Mouse (Mus musculus) induced T-regulatory cell, adult 2 months (primary cell): ENCODE data around the gene Selplg.

Source experiments
- DNase-seq: peaks from one replicate; pipeline ENCODE4 v3.0.0-alpha.2; 2012; ENCODE audit warnings: low read depth

Selplg gene

DNA sequence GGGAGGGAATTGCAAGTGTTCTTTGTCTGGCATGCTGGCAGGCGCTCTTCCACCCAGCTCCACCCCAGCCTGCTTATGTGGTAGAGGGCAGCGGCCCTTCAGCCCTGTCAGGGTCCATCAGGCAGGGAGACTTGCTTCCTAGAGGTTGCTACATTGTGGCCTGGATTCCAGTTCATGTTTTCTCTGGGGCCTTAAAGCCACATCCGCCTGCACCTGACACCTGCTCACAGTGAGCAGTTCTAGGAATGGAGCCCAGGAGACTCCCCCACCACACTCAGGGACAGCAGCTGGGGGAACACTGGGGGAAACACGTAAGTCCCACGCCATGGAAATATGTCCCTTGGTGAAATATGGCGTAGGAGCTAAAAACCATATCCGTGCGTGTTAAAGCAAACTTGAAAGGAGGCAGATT is at the start of gene Selplg:
Gene Selplg, minus strand, starts transcription at position 155 of the 412 bp plus-strand sequence.
- DNase-seq, result peak; percentile 92

DNA sequence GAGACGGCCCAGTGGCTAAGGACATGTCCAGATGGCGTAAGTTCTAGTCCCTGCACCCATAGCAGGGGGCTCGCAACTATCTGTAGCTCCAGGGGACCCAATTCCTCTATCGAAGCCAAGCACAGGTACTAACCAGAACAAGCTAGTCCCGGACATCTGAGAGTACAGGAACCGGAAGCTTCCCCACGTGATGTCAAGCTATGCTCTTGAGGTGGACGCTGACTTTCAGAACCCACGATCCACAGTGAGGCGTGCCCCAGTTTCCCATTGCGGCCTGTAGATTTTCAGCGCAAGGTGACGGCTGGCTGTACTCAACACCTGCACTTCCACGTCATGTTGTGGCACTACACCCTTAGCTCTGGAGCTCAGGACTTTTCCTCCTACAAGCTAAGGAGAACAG is 48.7 kb upstream of the Selplg start:
- no peak for DNase-seq

DNA sequence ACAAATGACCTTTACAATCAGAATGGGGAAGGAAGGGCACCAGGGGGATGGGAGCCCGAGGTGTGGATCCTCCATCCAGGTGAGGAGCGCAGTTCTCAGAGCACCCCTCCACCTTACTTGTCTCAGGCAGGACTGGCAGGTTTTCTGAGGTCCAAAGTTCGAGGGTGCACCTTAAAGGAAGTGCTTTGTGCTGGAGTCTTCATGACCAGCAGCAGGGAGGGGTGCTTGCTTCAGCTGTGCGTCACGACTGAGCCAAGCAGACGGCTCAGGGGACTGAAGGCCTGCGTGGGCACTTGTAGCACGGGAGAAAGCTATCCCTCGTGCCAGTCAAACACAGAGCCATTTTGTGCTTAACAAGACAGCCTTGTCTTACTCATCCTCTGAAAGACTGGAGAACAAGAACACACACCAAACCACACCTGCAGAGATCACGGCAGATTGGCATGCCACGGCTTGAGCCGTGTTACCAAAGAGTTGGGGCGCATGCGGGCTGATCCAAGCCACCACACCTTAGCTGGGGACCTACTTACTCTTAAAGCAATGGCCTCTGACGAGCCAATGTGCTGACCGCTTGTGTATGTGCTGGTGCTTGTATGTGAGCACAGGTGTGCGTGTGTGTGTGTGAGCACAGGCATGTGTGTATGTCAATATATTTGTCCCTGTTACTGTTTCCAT is 46.6 kb upstream of the Selplg start:
- DNase-seq, result no peak

DNA sequence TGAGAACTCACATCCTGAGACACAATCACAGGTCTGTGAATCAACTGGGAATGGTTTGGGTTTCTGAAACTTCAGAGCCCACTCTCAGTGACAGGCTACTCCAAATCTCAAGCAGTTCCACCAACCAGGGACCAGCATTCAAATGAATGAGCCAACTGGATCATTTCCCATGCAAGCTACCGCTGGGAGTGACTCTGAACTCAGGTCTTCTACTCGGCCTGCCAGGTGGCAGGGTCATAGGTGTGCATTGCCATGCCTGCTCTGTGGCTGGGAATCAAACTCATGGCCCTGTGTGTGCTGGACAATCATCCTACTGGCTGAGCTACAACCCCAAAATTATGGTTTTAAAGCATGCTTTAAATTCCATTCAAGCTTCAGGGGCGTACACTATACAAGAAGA is 45.1 kb upstream of the Selplg start:
- no peak for DNase-seq

DNA sequence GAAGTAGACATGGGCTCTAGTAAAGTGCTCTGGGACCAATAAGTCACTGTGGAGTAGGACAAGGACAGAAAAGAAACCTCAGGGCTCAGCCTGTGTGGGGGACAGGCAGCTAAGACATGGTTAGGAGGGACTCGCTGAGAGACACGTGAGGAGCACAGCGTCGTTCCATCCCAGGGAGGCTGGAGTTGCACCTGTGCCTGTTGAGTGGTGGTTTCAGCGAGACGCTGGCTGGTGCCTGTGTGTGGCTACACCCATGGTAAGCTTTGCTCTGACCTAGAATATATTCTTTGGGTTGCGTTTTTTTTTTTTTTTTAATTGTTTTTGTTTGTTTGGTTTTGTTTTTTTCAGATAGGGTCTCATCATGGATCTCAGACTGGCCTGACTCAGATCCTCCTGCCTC is 43.7 kb upstream of the Selplg start:
- no peak for DNase-seq

DNA sequence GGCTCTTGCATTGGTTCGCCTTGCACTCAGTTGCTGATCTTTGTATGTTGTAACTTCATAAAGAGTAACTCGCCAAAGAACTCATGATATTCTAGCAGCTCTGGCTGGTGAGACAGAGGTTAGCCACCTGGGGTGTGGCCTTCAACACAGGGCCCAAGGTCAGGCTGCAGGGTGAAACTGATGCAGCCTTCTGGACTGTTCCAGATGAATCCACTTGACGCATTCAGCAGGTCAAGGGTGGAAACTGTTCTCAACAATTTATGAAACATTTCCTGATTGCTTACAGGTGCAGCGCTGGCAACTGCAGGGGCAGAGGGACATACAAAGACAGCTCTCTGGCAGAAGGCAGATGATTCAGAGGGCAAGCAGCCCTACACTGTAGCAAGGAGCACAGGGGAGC is 43.2 kb upstream of the Selplg start:
- no peak for DNase-seq

DNA sequence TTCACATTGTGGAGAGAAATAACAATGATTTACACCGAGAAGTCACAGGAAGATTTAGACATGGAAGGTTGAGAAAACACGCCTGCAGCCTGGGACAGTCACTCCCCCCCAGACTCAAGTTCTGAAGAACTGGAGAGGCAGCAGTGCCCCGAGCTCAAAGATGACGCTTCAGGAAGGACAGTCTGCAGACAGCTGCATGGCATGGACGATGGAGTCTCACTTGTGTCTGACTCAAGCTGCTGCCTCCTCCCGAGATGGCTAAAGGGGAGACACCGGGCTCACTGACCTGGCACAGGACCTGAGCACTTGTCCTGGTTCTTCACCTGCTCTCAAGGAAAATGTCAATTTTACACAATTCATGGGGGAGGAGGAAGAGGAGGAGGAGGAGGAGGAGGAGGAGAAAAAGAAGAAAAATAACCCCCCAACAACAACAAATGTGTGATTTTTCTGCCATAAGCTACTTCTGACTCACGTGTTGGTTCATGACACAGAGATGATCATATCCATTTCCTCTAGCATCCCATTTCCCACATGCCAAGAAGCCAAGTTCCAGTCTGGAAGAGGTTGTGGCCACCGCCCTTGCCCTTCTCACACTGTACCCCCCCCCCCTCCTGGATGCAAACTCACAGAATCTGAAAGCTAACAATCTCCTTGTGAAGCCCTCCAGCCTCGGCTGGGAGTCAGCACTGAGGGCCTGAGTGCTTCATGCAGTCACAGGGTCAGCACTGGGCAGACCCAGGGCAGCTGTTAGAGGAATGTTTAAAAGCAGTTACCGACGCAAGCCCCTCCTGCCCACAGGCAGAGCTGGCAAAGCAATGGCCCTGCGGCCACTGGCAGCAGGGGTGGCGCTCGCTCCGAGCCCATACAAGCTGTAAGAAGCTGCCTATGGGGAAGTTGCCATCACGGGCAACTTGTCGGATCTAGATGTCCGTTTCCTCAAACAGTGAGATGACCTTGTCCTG is 41.9 kb upstream of the Selplg start:
- DNase-seq, result no peak

DNA sequence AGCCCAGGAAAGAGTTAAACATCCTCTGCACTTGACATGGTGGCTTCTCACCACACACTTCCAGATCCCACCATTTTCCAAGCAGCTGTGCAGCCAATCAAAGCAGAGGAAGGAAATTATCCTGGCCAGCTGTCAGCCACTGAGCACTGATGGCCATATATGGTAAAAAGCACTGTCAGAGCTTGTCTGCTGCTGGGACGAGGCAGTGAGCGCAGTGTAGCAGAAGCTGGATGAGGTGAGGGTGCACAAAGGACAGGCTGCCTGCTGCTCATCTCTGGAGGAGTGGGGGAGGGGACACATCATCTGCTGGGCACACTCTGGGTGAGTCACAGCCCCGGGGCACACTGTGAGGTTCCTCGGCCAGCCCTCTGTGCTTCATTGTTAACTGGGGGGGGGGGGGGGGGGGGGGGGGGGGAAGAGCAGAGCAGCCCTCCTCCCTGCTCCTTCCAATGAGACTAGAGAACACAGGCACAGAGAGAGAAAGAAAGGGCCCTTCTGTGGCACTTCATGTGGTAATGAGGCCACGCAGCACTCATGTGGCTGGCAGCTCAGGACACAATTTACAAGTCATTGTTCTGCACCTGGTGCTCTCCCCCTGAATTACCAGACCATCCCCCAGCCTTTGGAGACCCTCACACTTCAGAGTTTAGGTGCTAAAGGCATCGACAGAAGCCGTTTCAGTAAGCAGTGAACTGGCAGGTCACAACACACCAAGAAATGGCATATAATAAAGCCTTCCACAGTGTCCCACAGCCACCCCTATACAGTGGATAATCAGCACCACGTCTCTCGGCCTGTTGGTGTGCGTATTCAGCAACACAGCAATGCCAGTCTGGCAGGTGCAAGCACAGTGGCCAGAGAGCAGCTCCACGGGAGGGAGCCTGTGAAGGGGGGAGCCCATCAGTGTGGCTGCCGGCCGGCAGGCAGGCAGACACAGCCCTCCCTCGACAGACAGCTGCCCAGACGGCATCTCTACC is 40.8 kb upstream of the Selplg start:
- DNase-seq, result peak; percentile 59

DNA sequence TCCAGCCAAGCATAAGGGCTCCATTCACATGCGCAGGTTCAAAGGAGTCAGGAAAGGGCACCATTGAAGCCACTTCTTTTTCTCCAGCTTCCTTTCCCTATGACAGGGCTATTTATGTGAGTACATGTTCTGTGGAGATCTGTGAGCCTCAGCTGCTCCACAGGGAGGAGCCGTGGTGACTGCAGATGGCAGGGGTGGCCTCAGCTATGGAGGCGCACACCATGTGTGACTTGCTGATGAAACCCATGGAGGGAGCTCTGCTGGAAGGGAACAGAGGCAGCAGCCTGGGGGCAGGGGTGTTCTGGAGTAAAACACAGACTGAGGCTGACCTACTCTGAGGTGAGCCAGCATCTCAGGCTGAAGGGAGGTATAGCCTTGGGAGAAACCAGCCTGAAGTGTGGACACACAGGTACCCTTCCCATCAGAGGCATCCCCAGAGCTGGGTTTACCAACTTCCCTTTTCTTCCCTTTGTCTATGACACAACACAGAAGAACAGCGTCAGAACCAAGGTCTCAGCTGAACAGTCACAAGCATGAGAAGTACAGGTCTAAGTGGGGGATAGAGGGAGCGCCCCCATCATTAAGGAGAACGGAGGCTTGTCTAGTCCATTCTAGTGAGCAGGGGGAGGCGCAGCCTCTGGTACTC is 39.6 kb upstream of the Selplg start:
- DNase-seq, result no peak

DNA sequence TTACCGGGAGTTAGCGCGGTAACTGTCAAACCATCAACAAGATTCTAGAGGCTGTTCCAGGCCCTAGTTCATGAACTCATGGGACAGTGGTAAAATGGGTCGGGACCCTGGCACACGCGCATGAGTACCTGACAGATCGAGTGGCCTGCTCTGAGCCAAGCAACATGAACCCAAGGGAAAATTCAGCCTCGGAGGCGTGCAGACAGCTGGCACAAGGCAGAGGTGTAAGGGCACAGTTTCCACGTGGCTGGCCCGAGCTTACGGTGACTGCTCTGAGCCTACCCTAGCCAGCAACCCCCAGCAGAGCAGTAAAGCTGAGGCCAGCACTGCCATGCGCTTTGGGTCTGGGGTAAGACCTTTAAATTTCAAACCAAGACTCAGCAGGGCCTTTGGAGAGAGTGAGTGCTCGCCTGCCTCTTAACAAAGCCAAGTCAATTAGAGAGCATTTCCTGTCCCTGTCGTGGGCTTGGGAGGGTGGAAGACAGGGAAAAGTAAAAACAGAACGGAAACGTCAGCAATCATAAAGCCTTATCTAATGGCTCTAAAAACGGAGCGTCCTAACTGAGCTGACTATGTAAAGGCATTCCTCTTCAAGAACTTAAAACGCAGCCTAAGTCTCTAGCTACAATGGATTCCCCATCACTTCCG is 38.1 kb upstream of the Selplg start:
- DNase-seq, result no peak

DNA sequence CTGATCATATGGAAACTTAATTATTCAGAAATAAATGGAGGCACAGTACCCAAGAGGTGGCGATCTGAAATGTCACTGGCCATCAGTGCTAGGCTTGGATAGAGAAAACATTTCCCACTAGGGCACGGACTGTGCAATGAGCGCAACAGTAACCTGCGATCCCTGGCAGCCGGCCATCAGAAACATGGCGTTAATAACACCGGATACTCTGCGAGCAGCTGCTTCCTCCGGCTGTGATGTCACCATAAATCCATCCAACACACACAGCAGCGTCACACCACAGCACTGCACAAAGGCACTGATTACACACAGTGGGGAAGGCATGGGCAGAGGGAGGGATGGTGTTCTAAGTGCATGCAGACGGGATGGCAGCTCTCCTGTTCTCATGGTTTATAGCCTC is 36.7 kb upstream of the Selplg start:
- DNase-seq, result no peak

DNA sequence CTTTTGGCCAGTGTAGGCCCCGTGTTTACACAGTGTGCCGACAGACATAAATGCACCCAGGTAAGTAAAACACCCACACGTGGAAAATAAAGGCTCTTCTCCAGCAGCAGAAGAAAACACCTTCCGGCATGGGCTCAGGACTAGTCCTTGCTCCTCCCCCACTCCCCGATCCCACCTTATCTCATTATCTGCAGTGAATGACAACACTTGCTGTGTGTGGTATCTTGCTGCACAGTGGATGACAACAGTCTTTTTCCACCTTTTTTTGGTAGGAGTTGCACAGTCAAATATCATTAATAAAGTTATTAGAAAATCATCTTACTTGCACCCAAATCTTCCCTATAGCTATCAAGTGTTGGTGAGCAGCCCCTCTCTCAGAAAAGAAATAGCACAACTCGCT is 32.5 kb upstream of the Selplg start:
- DNase-seq, result no peak

DNA sequence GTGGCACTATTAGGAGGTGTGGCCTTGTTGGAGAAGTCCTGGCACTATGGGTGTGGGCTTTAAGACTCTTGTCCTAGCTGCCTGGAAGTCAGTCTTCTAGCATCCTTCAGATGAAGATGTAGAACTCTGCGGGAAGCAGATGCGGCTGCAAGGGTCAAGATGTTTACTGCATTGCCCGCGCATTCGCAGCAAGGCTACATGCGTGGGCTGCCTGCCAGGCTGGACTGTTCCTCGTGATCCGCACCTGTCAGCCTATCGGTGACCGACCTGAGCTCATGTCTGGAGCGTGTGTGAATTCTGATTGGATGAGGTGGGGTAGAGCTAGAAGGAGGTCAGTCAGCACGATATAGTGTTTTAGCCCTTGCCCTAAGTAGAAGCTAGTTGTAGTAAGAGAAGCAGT is 31.6 kb upstream of the Selplg start:
- DNase-seq, result no peak

DNA sequence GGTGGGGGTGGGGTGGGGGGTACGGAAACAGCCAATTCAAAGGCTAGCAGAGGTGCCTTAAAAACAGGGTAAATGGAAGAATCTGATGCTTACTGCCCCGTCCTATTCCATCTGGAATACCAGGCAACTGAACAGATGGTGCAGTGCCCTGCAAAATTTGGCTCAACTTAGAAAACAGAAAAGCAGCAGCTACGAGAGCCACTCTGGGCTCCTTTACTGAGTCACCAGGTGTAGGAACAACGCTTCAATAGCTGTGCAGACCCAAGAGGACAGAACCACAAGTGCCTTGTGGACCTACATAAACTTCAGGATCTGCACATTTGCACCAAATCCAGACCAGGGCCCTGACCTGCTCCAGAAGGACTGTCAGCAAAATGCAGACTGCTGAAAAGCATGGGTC is 30.0 kb upstream of the Selplg start:
- DNase-seq, result no peak

DNA sequence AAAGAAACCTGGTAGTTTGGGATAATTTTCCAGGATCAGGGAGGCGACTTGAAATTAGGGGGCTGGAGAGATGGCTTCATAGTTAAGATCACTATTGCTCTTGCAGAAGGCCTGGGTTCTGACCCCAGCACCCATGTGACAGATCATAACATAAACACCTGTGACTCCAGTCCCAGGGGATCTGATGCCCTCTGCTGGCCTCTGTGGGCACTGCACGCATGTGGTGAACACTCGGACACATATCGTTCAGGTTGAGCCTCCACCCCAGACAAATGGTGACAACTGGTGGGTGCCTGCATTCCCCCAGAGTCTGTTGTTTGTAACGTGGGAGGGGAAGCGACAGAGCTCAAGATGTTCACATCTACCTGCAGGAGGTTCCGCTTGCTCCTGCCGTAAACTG is 28.9 kb upstream of the Selplg start:
- DNase-seq, result peak; percentile 60

DNA sequence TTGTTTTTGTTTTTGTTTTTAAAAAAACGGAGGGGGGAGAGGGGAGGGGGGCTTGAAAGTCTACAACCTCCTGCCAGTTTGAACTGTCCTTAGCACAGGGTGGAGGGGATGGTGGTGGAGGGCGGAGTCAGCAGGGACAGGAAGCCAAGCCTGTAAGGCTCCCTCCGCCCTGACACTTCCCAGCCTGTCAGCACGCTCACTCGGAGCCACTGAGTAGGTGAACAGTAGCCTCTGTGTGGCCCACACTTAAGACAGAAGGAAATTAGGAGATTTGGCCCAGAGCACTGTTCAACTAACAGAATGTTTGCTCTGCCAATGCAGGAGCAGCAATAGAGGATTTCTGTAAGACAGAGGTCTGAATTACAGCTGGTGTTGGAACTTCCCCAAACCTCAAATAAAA is 26.5 kb upstream of the Selplg start:
- DNase-seq, result peak; percentile 66

DNA sequence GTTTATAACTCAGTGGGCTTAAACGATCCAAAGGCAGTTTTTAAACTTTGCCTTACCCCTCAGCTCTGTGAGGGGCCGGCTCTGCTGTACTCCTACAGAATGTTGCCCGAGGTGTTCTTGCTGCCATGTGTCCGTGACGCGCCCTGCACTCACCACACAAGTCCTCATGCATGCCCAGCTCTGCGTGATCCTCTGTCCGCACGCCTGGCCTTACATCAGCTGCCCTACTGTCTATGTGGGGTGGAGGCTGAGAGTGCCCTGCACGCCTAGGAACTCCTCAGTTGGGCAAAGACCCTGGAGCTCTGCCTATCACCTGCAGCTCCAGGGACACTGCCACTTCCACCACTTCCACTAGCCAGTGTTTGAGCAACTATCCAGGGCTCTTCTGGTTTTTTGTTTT is 26.1 kb upstream of the Selplg start:
- no peak for DNase-seq

DNA sequence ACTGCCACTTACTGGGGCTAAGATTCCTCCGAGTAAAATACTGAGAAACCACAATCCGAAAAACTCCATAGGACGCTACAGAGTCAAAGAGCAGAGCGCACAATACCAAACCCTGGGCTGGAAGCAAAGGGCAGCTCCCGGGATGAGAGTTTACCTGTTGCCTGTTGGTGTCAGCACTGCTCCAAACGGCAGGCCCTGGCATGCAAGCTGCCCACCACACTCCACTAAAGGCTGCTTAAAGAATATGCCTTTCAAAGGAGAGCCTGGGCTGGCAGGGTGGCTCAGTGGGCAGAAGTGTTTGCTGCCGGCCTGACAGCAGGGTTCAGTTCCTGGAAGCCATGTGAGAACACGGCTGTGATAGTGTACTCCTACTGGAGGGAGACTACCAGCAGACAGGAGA is 25.2 kb upstream of the Selplg start:
- no peak for DNase-seq

DNA sequence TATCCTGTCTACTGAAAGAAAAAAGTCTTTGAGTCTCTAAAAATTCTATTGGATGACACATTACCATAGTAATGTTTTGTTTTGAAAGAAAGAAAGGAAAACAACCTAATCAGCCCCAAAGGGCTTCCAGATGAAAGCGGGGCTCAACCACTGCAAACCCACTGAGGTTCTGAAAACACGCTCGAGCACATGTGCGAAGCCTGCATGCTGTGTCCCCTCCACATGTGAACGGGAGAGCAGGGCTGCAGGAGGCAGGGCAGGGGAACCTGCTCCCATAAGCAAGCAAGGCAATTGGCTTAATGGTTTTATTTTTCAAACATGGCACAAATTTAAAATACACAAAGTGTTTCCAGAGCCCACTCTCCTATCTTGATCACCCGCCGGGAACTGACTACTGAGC is 24.2 kb upstream of the Selplg start:
- no peak for DNase-seq

DNA sequence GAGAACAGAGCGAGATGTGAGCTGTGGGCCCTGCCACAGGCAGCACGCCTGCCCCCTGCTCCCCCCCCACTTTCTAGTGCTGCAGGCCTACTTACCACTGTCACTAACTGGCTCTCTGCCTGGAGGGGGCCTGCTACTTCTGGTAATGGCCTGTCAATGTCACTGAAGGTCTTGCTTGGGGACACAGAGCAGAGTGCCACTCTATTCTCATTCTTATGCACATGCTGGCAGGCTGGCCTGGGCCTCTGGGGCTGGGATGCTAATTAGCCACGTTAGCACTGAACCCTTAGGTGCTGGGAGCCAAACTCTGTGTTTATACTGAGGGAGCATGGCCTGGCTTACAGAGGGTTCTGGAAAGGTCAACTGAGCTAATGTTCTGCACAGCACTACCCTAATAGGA is 23.3 kb upstream of the Selplg start:
- no peak for DNase-seq

DNA sequence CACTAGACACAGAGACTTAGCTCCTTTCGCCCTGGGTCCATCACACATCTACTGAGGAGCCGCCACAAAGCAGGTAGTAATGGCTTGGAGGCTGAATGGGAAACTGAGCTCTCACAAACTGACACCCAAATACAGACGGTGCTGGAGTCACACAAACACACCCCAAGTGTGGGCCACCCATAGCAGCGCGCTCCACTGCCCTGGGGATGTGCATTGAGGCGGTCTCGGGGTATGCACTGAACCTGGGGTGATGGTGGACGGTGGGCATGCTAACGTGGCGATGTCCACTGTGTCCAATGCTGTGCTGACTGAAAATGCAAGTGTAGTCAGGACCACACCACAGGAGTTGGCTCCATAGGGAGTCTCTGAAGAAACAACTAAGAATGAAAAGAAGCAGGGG is 22.7 kb upstream of the Selplg start:
- DNase-seq, result no peak
